Mouse (Mus musculus): ENCODE results near the gene Kat7. TPM values are rescaled to one million over a fixed set of nuclear protein-coding genes. Genes with fewer than 3 reads are reported as not detected.

Gene Kat7
- total RNA-seq (2021) = 10 to 100 TPM; 19.7 to 23.9 TPM
- long read RNA-seq, experiment 1, transcript Kat7-205 (15 exons, 3,560 nt) = major isoform, 7 of 9 reads
- long read RNA-seq, experiment 1, partial matches to known transcripts = 1 of 9 reads
- long read RNA-seq, experiment 1, other reads (novel, unspliced or antisense) = 0 of 9 reads
- long read RNA-seq, experiment 2, partial matches to known transcripts = 1 of 7 reads
- long read RNA-seq, experiment 2, other reads (novel, unspliced or antisense) = 2 of 7 reads

DNA sequence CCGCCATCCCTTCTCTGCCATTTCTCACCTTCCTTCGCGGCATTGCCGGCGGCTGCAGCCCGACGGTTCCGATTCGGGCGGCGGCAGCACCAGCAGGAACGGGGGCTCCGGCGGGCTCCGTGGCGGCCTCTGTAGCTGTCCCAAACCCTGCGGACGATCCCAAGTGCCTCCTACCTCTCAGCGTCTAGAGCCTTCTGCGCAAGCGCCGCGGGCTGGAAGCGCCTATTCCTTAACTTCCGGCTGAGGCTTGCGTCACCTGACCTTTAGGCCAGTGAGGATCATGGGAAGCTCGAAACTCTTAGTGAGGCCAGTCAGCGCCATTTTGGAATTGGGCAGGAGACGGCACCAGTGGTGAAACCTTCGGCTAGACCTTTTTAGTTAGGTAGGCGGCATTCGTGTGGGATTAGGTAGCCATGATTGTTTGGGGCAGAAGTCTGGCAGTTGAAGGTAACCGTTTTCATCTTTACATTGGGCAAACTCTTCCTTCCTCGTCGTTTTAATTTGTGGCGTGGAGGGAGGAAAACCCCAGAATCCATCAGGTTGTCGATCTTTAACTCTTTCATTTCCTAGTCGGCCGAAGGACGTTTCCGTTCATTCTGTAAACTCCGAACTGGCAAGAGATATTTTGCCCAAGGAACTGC is at the start of gene Kat7:
Gene Kat7, minus strand, starts transcription at position 240 of the 641 bp plus-strand sequence.
- peak; percentile 99 for DNase-seq (ENCODE audit: low spot score)

DNA sequence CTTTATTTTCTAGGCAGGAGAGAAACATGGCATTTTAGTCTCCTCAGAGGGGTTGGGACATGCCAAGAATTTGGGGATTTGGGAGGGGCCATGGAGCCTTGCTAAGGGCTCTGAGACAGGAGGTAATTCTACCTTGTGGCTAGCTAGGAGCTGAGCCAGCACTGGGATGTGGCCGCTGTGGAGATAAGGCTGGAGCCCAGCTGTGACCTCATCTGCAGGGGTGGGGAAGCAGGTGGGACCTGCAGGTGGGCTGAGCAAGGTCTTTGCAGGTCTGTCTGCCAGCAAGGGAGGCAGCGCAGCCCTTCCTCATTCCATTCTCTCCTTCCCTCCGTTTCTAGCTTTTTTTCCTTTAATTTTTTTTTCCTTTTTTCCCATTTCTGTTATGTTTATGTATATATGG is 48.2 kb upstream of the Kat7 start:
- no peak for DNase-seq (ENCODE audit: low spot score)

DNA sequence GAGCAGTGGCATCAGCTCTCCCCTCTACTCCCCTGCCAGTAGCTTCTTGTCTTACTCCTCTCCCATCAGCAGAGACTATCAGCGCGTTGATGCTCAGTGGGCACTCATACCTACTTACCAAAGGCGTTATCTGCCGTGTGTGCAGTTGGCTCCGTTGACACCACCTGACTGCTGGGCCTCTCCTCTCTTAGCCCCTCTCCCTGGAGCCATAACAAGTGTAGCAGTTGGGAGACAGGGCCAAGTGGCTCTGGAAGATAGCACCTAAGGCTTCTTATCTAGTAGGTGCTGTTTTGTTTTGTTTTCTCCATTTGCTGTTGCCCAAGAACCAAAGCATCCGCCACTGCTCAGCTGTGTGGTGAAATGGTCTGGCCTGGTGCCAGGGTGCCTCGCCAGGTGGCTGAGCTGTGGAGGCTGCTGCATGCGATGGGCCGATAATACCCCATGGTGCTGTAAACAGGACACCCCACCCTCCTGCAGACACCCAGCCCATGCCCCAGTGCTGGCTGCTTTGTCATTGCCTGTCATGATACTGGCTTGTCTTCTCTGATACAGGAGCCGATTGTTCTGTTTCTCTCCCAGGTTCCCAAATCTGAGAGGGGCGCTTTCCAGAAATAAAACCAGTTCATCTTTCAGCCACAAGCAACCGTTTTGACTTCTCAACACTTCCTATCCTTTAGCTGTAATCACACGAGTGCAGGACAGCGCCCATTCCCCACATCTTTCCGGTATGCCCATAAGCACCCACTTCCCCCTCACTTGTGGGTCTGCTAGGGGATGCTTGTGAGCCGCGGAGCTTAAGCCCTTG is 46.6 kb upstream of the Kat7 start:
- DNase-seq (ENCODE audit: low spot score) = peak; percentile 43

DNA sequence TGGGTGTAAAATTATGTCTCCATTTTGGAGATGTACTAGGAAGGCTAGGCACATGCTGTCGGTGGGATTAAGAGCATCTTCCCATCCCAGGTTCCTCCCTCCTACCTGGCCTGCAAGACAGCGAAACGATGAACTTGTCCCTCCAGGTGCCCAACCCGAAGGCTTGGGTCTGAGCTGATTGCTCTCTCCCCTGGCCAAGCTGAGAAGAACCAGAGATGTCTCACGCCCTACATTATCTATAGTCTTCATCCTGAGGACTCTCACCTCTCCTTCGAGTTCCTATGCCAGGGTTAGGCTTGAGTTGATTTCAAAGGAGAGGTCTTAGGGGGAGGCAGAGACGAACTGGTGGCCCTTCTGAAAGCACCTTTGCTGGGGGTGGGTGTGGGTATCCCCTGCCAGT is 46.0 kb upstream of the Kat7 start:
- DNase-seq (ENCODE audit: low spot score) = no peak

DNA sequence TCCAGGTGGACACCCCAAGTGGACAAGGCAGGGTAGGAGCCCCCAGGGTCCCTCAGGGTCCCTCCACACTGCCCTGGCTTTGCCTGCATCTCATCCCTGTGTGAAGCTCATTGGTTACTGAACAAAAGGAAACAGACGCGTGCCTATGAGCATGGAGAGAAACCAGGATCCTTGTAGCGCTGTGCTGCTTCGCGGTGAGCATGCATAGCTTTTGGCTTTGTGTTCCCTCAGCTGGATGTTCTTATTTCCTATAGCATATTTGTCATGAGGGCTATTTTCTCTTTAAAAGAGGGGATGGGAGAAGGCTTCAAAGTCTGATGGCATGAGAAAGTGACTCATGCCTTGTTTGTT is 45.6 kb upstream of the Kat7 start:
- no peak for DNase-seq (ENCODE audit: low spot score)

DNA sequence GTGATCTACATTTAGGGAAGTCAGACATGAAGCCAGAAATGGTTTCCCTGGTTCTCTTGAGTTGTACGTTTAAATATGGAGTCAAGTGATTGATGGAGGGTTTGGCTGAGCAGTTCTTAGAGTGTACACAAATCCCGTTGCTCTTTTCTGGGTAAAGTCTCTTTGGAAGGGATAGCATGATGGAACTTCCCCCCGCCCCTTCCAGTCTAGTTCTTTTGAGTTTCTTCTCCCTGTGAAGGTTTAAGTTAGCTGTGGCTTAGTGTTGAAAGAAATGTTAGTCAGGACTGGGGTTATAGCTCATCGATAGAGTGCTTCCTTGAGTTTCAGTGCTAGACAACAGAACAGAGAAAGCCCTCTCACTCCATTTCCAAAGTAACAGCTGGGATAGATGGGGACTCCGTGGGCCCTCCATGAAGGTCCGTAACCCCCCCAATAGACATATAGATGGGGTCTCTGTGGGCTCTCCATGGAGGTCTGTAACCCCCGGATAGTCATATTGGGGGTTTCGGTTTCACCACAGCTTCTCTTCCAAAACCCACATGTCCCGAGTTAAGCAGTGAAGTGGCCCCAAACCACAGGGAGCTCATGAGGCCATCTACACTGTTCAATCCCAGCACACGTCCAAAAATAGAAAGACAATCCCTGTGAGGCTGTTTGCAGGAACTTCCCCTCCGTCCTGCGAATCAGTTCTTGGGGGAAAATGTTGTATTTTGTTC is 45.1 kb upstream of the Kat7 start:
- no peak for DNase-seq (ENCODE audit: low spot score)

DNA sequence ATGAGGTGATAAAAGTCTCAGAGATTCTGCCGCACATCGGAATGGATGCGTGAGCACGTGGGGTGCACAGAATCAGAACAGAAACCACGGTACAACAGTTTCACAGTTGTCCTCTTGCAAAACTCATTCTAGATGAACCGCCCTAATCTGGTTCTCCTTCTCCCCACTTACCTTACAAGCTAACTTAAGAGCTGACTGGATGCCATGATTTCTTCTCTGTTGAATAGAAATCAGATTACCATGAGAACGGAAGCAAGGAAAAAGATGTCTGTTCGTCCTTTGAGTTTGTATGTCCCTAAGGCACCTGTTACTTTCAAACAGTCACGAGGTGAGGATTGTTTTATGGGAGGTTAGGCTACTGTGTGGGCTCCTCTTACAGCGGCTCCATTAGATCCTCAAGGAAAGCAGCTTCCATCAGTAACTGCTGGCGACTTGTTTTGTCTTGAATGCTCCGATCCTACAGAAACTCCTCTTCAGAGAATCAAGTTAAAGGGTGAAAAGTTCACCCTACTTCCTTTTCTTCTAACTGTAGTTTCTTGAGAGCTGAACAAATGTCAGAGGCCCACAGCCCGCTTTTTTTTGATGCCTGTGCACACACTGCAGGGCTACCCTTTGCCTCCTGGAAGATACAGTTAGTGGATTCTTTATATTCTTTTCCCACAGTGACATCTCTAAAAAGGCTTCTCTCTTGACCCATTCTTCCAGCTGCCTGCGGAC is 44.3 kb upstream of the Kat7 start:
- DNase-seq (ENCODE audit: low spot score) = no peak

DNA sequence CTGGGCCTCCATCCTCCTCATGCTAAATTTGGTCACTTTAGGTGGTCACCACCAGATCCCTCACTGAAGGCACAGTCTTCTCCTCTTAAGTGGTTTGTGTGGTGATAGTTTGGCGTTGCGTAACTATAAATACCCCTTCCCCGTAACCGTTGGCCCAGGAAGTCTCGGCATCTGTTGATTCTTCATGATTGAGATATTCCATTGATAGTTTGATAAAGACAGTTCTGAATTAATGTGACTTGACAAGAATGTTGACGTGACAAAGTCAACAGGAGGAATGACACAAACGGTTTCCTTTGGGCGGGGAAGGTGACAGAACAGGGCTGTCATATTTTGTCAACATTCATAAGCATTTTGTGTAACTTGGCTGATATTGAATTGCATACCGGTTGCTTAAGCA is 43.2 kb upstream of the Kat7 start:
- no peak for DNase-seq (ENCODE audit: low spot score)

DNA sequence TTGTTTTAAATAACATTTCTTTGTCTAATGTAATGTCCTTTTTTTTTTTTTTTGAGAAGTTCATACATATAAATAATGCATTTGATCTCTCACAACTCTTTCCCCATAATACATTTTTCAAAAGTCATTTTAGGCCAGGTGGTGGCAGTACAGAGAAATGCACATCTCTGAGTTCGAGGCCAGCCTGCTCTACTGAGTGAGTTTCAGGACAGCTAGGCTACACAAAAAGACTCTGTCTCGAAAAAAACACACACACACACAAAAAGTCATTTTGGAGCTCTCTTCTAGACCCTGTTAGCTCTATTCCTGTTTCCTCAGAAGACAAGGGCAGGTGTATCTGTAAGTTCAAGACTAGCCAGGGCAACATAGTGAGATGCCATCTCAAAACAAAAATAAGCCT is 42.6 kb upstream of the Kat7 start:
- DNase-seq (ENCODE audit: low spot score) = no peak

DNA sequence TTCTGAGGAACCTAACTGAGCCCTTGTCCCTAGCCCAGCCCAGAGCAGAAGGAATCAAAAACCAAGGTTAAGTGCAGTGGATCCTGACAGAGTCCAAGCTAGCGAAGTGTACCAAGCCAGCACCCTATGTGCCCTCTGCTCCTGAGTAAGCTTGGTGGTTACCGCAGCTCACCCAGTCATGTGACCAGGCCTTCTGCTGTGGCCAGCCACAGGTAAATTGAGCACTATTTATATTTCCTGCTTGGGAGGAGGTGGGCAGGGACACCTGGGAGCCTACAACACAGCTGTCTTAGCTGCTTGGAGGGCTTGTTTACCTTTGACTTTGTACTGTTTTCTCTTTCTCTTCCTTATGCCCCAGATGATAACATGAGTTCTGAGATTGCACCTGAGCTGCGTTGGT is 40.9 kb upstream of the Kat7 start:
- DNase-seq (ENCODE audit: low spot score) = no peak

DNA sequence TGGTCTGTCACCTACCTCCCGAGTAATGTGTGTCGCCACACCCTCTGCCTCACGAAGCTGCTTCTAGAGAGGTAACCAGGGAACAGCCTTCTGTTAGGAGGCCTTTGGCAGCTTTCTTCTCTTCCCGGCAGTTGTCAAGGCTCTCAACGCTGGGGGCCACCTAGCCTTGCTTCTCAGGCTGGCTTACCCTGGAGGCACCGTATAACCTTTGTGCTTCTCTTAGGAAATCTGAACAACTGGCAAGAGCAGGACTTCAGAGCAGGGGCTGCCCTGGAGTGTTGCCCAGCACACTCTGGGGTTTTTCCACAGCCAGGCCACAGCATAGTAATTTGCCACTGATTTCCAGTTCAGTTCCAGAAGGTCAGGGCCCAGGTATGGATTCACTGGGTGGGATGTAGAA is 40.2 kb upstream of the Kat7 start:
- DNase-seq (ENCODE audit: low spot score) = no peak

DNA sequence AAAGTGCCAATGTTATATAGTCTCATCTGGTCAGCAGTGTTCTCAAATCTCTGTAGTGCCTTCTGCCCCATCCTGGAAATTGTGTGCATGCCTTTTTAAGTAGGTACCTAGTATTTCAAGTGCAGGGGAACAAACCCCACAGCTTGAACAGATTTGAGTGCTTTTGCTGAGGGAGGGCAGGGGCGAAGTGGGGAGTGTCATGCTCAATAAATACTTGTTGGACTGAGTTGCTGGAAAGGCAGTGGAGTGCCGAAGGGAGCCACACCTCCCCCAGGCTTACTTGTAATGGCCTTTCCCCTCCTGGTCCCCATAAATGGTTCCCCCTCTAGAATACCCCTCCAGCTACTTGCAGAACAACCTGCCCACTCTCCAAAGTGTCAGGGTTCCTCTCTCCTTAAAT is 34.1 kb upstream of the Kat7 start:
- no peak for DNase-seq (ENCODE audit: low spot score)

DNA sequence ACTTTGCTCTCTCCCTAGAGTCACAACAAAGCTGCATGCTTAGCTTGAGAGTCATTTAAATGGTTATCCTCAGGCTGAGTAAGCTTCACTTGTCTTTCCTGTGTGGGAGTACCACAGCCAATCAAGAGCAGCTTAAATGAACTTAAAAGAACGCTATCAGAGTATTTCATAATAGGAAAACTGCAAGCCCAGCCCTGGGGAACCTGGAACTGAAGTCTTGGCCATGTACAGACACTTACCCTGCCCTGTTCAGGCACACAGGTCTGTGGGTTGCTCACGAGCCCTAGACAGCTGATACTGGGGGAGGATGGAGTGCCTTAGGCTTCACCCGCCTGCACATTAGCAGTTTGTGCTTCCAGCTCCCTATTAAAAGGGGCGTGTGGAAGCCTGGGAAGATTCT is 33.1 kb upstream of the Kat7 start:
- DNase-seq (ENCODE audit: low spot score) = no peak

DNA sequence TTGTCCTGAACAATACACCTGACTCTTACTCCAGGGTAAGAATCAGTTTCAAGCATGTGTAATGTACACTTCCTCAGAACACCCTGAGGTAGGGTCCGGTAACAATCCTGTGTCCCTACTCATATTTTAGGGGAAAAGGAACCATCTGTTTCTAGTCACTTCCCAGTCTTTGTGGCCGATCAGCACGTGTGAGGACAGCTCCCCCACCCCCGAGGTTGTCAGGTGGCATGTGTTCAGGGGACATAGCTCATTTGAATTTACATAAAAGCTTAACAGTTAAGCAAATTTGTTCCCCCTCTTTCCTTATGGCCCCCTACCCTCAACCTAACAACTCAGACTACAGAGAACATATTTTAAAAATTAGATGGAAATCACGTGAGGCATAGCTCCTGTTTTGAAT is 30.6 kb upstream of the Kat7 start:
- DNase-seq (ENCODE audit: low spot score) = no peak

DNA sequence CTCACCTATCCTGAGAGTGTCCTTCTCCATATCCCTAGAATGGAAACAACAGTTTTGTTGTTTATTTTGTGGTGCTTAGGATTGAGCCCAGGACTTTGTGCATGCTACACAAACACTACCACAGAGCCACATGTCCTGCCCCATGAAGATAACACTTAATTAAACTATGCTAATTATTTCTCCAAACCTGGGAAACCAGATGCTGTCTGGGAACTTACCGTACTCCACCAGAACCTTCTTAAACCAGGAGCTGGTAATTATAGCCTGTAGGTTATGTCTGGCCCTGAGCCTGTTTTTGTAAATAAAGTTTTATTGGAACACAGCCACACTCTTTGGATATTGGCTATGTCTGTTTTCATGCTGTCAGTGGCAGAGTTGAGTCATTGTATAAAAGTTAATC is 30.2 kb upstream of the Kat7 start:
- DNase-seq (ENCODE audit: low spot score) = no peak

DNA sequence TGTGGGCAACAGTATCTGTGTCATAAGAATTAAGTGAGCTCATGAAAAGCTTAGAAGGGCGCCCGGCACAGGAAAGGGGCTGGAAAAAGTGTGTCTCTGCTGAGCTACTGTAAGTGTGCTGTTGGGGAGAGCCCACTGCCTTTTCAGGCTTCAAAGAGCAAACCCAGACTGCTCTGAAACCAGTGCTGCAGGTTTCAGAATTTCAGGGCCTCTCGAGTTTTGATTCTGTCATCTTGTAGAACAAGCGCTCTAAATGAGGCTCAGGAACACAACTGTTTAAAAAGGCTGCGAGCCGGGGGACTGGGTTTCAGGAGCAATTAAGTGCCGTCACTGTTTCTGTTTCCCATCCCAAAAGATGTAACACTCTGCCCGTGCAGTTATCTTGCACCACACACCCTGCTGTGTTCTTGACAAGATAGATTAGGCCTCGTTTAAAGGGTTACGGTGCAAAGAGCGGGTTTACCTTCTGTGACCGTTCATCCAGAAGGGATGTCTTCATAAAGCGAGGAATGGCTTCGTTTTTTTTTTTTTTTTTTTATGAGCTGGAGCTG is 29.5 kb upstream of the Kat7 start:
- DNase-seq (ENCODE audit: low spot score) = no peak

DNA sequence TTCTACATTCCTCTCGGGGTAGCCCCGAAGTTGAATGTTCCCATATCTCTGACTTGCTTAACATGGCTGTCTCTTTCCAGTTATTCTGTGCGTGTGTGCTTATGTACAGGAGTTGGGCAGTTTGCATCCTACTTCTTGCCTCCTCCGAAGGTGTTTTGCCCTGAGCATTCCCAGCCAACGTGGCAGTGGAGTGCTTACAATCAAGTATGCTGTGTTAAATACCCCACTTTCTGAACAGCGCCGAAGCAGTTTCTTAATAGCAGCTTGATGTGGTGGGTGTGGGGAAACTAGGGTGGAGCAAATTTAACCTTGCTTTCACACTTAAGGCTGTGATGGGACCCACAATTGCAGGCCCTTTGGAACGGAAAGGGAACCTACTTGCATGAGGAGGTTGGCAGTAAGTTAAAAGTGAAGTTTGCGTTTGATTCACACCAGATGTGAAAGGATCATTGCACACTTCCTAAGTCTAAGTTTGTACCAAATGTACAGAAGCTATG is 27.8 kb upstream of the Kat7 start:
- no peak for DNase-seq (ENCODE audit: low spot score)

DNA sequence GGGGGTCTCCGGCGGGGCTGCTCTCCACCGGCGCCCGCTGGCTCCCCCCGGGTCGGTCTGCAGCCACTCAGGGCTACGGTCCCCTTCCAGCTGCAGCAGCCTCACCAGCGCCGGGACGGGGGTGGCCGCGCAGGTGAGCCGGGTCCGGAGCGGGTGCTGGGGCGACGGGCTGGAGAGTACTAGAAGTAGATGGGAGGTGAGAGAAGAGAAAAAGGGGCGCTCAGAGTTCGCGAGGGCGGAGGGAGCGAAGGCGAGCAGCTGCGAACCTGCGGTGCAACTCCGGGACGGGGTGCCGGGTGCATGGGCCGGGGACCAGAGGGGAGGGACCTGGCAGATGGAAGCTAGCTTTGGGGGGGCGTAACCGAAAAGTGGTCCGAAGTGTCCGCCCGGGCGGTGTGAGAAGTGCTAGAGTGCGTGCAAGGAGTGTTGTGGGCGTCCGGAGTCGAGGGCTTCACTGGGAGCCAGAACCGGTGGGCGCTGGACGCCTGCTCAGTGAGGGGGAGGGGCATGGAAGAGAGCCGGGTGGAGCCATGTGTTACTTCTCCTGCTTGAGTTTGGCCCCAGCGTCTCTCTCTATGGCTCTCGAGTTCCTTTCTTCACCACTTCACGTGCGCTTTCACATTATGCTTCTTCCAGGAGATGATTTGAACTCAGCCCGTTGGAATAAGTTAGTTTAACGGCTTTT is 27.2 kb upstream of the Kat7 start:
- peak; percentile 55 for DNase-seq (ENCODE audit: low spot score)

DNA sequence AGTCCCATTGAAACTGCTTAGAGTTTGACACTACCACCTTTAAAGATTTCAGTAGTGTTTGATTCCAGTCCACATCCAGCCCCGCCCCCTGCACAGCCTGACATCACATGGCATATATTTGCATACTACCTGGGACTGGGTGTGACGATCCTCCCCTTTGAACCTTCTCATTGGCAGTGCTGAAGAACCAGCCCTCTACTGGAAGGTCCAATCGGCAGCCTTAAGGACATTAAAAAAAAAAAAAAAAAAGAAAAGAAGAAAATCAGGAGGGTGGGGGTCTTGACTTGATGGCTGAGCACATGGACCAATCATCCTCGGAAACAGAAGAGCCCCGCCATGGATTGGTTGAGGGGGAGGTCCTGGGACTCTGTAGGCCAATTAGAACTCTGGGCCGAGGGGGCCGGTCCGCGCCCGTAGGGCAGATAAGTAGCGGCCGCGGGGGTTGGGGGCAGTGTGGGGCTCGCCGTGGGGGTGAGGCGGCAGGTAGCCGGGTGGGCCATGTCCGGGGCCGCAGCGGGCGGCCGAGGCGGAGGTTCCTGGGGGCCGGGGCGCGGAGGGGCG is 26.6 kb upstream of the Kat7 start, which contains the start of gene Fam117a:
Gene Fam117a, plus strand, starts transcription at position 451 of the 561 bp plus-strand sequence.
- peak; percentile 76 for DNase-seq (ENCODE audit: low spot score)

DNA sequence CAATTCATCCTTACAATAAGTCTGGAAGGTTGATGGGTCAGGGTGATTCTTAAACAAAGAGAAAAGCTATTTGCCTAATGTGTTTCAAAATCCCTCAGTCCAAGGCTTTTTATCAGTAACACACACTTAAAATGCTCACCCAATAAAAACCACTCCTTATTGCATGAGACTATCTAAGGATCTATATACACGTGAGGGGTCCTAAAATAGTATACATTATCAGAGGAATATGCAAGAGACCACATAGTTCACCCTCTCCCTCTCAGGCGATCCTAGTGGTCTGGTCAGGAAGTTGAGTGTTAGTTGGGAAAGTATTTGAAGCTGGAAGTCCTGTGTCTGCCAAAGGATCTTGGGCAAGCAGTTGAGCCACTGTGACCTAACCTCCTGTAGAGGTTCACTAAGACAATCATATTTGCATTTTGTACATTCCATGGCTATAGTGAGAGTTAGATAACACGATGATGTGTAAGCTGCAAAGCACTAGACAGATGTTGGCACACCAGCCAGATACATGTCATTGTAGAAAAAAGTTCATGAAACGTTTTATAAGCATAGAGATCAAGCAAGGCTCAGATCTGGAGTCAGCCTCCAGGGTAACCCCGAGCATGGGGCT is 24.5 kb upstream of the Kat7 start:
- DNase-seq (ENCODE audit: low spot score) = no peak

All from gastrocnemius, adult 18-20 months (tissue).